Mouse (Mus musculus) hindbrain, embryonic 11.5 days (tissue): ENCODE data around the gene Igf1. TPM values are rescaled to one million over a fixed set of nuclear protein-coding genes. Genes with fewer than 3 reads are reported as not detected.
A peak's percentile ranks its signal among the peaks of the same experiment; 100 is the strongest.

Experiments
- ATAC-seq: fragments of 200-750 bp; cut with Nextera tagmentation; 2 replicates; pipeline ENCODE4 v1.8.0; 2017; ENCODE audit warnings: mild to moderate bottlenecking, moderate TSS enrichment, moderate library complexity; ENCODE audit not compliant: low FRiP score
- DNase-seq: peaks from one replicate; pipeline ENCODE4 v3.0.0-alpha.2; 2015; ENCODE audit warnings: low spot score
- H3K27ac ChIP-seq: fragments of 300-500 bp; sonication (generic); 2 replicates; pipeline ENCODE4 v1.5.1; 2014; ENCODE audit warnings: mild to moderate bottlenecking, low read depth, low read length
- H3K27me3 ChIP-seq: fragments of 300-500 bp; sonication (generic); 2 replicates; pipeline ENCODE4 v1.6.1; 2014; ENCODE audit warnings: mild to moderate bottlenecking, low read length, moderate library complexity, mixed read lengths; ENCODE audit not compliant: control insufficient read depth, insufficient read depth
- H3K36me3 ChIP-seq: fragments of 300-500 bp; sonication (generic); 2 replicates; pipeline ENCODE4 v1.6.1; 2014; ENCODE audit warnings: mild to moderate bottlenecking, low read length, moderate library complexity, mixed read lengths; ENCODE audit not compliant: control insufficient read depth, insufficient read depth
- H3K4me1 ChIP-seq: fragments of 300-500 bp; sonication (generic); replicated peaks from 2 replicates; pipeline ENCODE4 v1.6.1; 2014; ENCODE audit warnings: low read length, mixed read lengths; ENCODE audit not compliant: control insufficient read depth, insufficient read depth
- H3K4me2 ChIP-seq: fragments of 300-500 bp; sonication (generic); replicated peaks from 2 replicates; pipeline ENCODE4 v1.6.1; 2014; ENCODE audit warnings: mild to moderate bottlenecking, low read depth, low read length
- H3K4me3 ChIP-seq: fragments of 300-500 bp; sonication (generic); 2 replicates; pipeline ENCODE4 v1.5.1; 2014; ENCODE audit warnings: low read depth, low read length
- H3K9ac ChIP-seq: fragments of 300-500 bp; sonication (generic); 2 replicates; pipeline ENCODE4 v1.6.1; 2014; ENCODE audit warnings: low read depth, low read length
- H3K9me3 ChIP-seq: fragments of 300-500 bp; sonication (generic); 2 replicates; pipeline ENCODE4 v1.6.1; 2016; ENCODE audit warnings: low read length; ENCODE audit not compliant: control insufficient read depth
- WGBS: fragments of 180-500 bp; shearing (Covaris S2); extraction: QIAGEN DNeasy Blood & Tissue Kit; methylation state at CpG from one replicate; pipeline ENCODE4 v1.1.7; 2014; 5-methylcytosine and 5-hydroxymethylcytosine counted together
- polyA plus RNA-seq: library from polyadenylated mRNA; unstranded; fragments of >200 nt; fragmentation: Nextera tagmentation; extraction: Ambion mirVana; gene quantifications from 2 replicates; pipeline ENCODE4 v1.2.1, GENCODE M21; 2014

Gene Igf1
- polyA plus RNA-seq: 32.7 and 33.8 TPM in 2 replicates

- H3K27ac ChIP-seq: no peak within 1 kb of the TSS
- H3K4me1 ChIP-seq: peaks cover 2% of the 10 kb centered on the region; the same call in 1 of the 2 replicates
- H3K4me2 ChIP-seq: no peak within 1 kb of the TSS
- no peak for DNase-seq
- no peak for ATAC-seq
- H3K4me3 ChIP-seq: no peak within 1 kb of the TSS
- no peaks in the 10 kb centered on the region for H3K36me3 ChIP-seq
- no peak within 1 kb of the TSS for H3K9ac ChIP-seq
- no peaks in the 10 kb centered on the region for H3K27me3 ChIP-seq
- no peaks in the 10 kb centered on the region for H3K9me3 ChIP-seq
- 45% methylated on average over 5 of the region's 5 CpGs for WGBS
These were observed at the start of gene Igf1 for GRCm38 (mm10) chr10:87858013-87858806. Igf1 (plus strand) TSS chr10:87858265.

- Histone ChIP-seq H3K4me3 (no peak overlapping the region), H3K4me2 (no peak overlapping the region), H3K27me3 (no peaks in the 10 kb centered on the region), H3K9me3 (no peaks in the 10 kb centered on the region), H3K27ac (no peak overlapping the region), H3K9ac (no peak overlapping the region), H3K4me1 (no peaks in the 10 kb centered on the region), H3K36me3 (no peaks in the 10 kb centered on the region)
- no peak for ATAC-seq
- DNase-seq: peak; percentile 40
- WGBS: 24% methylated on average over 8 of the region's 8 CpGs
These were observed 45.6 kb upstream of the Igf1 start for GRCm38 (mm10) chr10:87812157-87813072.

- DNase-seq (peak; percentile 25), ATAC-seq (no peak)
- Histone ChIP-seq H3K4me1 (no peaks in the 10 kb centered on the region), H3K36me3 (no peaks in the 10 kb centered on the region), H3K4me3 (no peak overlapping the region), H3K27me3 (no peaks in the 10 kb centered on the region), H3K9me3 (no peaks in the 10 kb centered on the region), H3K27ac (no peak overlapping the region), H3K9ac (no peak overlapping the region), H3K4me2 (no peak overlapping the region)
- 33% methylated on average over 3 of the region's 3 CpGs for WGBS
These were observed 44.9 kb upstream of the Igf1 start for GRCm38 (mm10) chr10:87813073-87813590.

- Histone ChIP-seq H3K36me3 (no peaks in the 10 kb centered on the region), H3K9ac (no peak overlapping the region), H3K4me3 (no peak overlapping the region), H3K27me3 (no peaks in the 10 kb centered on the region), H3K27ac (no peak overlapping the region), H3K4me1 (no peaks in the 10 kb centered on the region), H3K9me3 (no peaks in the 10 kb centered on the region), H3K4me2 (no peak overlapping the region)
- ATAC-seq: no peak
- no peak for DNase-seq
- WGBS: 74% methylated on average over 4 of the region's 4 CpGs
These were observed 41.2 kb upstream of the Igf1 start for GRCm38 (mm10) chr10:87816861-87817260.

- no peaks in the 10 kb centered on the region for H3K27me3 ChIP-seq
- DNase-seq (no peak), ATAC-seq (no peak)
- WGBS: 87% methylated on average over 7 of the region's 7 CpGs
- H3K4me3 ChIP-seq: no peak overlapping the region
- H3K4me2 ChIP-seq: no peak overlapping the region
- H3K27ac ChIP-seq: no peak overlapping the region
- H3K9ac ChIP-seq: no peak overlapping the region
- no peaks in the 10 kb centered on the region for H3K9me3 ChIP-seq
- no peaks in the 10 kb centered on the region for H3K36me3 ChIP-seq
- no peaks in the 10 kb centered on the region for H3K4me1 ChIP-seq
These were observed 40.3 kb upstream of the Igf1 start for GRCm38 (mm10) chr10:87817786-87818185.

GRCm38 (mm10) chr10:87821906-87822305 is 36.2 kb upstream of the Igf1 start:
- Histone ChIP-seq H3K36me3 (no peaks in the 10 kb centered on the region), H3K4me2 (no peak overlapping the region), H3K4me3 (no peak overlapping the region), H3K9ac (no peak overlapping the region), H3K9me3 (no peaks in the 10 kb centered on the region), H3K27ac (no peak overlapping the region), H3K27me3 (no peaks in the 10 kb centered on the region), H3K4me1 (no peaks in the 10 kb centered on the region)
- no peak for ATAC-seq
- DNase-seq: no peak
- WGBS: 79% methylated on average over 10 of the region's 10 CpGs

- DNase-seq: no peak
- Histone ChIP-seq H3K4me2 (no peak overlapping the region), H3K4me1 (no peaks in the 10 kb centered on the region), H3K9me3 (no peaks in the 10 kb centered on the region), H3K9ac (no peak overlapping the region), H3K27me3 (no peaks in the 10 kb centered on the region), H3K36me3 (no peaks in the 10 kb centered on the region), H3K27ac (no peak overlapping the region), H3K4me3 (no peak overlapping the region)
- 98% methylated on average over 2 of the region's 2 CpGs for WGBS
- no peak for ATAC-seq
These were observed 28.1 kb upstream of the Igf1 start for GRCm38 (mm10) chr10:87830012-87830411.

- ATAC-seq: no peak
- no peaks in the 10 kb centered on the region for H3K36me3 ChIP-seq
- H3K27me3 ChIP-seq: no peaks in the 10 kb centered on the region
- no peak overlapping the region for H3K27ac ChIP-seq
- no peak overlapping the region for H3K9ac ChIP-seq
- 91% methylated on average over 2 of the region's 2 CpGs for WGBS
- DNase-seq: no peak
- H3K4me1 ChIP-seq: no peaks in the 10 kb centered on the region
- H3K4me2 ChIP-seq: no peak overlapping the region
- H3K9me3 ChIP-seq: no peaks in the 10 kb centered on the region
- H3K4me3 ChIP-seq: no peak overlapping the region
These were observed 27.4 kb upstream of the Igf1 start for GRCm38 (mm10) chr10:87830639-87831038.
